20 mouse cellular contexts compared by ENCODE assay signal in the genomic region with DNA sequence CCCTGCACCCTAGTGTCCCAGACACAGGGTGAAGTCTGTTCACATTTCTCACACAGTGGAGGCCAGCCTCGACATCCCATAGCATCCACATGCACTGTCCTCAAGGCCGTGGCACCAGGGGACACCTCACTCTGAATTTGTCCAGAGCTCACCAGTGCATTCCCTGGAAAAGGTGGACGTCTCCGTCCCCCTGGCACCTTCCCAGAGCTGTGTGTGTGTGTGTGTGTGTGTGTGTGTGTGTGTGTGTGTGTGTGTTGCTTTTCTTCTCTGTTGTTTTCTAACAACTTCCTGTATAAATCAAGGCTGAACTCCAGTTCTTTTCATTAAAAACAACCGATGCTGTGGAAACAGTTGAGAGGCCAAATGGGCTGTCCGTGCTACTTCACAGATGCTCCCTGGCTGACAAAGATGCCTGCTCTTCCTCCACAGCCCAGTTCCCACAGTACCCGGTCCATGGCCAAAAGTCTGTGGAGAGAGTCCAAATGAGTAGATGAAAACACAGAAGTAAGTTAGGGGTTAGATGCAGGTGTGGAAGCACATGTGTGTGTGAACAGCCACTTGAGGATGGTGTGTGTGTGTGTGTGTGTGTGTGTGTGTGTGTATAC. TPM values are rescaled to one million over a fixed set of nuclear protein-coding genes. Genes with fewer than 3 reads are reported as not detected.
A peak's percentile ranks its signal among the peaks of the same experiment; 100 is the strongest.
DNase-seq lines count a peak whose midpoint lies in the region; ATAC-seq and TF ChIP-seq lines count a peak whose summit lies in the region.
"Had no signal": no experiment of that assay in that cellular context is flagged by ENCODE, and none has a peak within 500 bp of the region (broad histone marks: within the 10 kb centered on the region; RNA-seq: fewer than 3 reads in every experiment).

No protein-coding gene starts in this region.

- no peak for TF ChIP-seq EP300 in lung, postnatal 0 days (IDR thresholded peaks at IDR 0.05)

- WGBS in hindbrain, postnatal 0 days, result 42% methylated on average over 7 of the region's 7 CpGs
- WGBS in hindbrain, embryonic 11.5 days, result 77% methylated on average over 7 of the region's 7 CpGs
- WGBS in lung, postnatal 0 days, result 51% methylated on average over 7 of the region's 7 CpGs
- WGBS in lung, adult 2 months, result 45% methylated on average over 7 of the region's 7 CpGs

- no peaks in the 10 kb centered on the region for H3K9me3 ChIP-seq in hindbrain, postnatal 0 days (ENCODE audit: low read length)
- no peaks in the 10 kb centered on the region for H3K9me3 ChIP-seq in hindbrain, embryonic 11.5 days (ENCODE audit: control insufficient read depth, low read length)
- H3K9me3 ChIP-seq in lung, postnatal 0 days (ENCODE audit: low read length), result no peaks in the 10 kb centered on the region; the same call in 1 of the 2 replicates
- H3K9me3 ChIP-seq: embryonic facial prominence, embryonic 13.5 days; heart, embryonic 15.5 days had no signal

- H3K36me3 ChIP-seq in hindbrain, postnatal 0 days (ENCODE audit: insufficient read depth, low read length), result no peaks in the 10 kb centered on the region
- no peaks in the 10 kb centered on the region for H3K36me3 ChIP-seq in hindbrain, embryonic 11.5 days (ENCODE audit: control insufficient read depth, insufficient read depth, low read length)
- H3K36me3 ChIP-seq in lung, postnatal 0 days (ENCODE audit: insufficient read depth, low read length), result no peaks in the 10 kb centered on the region
- H3K36me3 ChIP-seq: embryonic facial prominence, embryonic 13.5 days; heart, embryonic 15.5 days had no signal

- H3K27me3 ChIP-seq in hindbrain, postnatal 0 days (ENCODE audit: insufficient read depth, low read length), result no peaks in the 10 kb centered on the region
- H3K27me3 ChIP-seq in hindbrain, embryonic 11.5 days (ENCODE audit: control insufficient read depth, insufficient read depth, low read length), result no peaks in the 10 kb centered on the region
- H3K27me3 ChIP-seq in lung, postnatal 0 days (replicated peaks; ENCODE audit: insufficient read depth, low read length), result no peaks in the 10 kb centered on the region

- peak; percentile 49 for DNase-seq in hindbrain, postnatal 0 days (ENCODE audit: low spot score)
- DNase-seq in hindbrain, embryonic 11.5 days (ENCODE audit: low spot score), result no peak
- DNase-seq in lung, postnatal 0 days (ENCODE audit: low spot score), result peak; percentile 22
- no peak for DNase-seq in lung, adult 2 months
- peak; percentile 61 for DNase-seq in lung, postnatal 10 days
- DNase-seq in lung, postnatal 4 days, result peak; percentile 16 to 59
- DNase-seq in adrenal gland, adult 18-20 months (ENCODE audit: low spot score in 2 of 2), result no peak
- DNase-seq: adrenal gland, adult 8-10 months; gastrocnemius, postnatal 25 days; heart, adult 2 months; heart, postnatal 4 days; kidney, adult 11 months; right cerebral cortex, adult 18-20 months had no signal

- peaks cover 11% of the 10 kb centered on the region; the same call in 1 of the 2 replicates for H3K4me1 ChIP-seq in hindbrain, postnatal 0 days (ENCODE audit: insufficient read depth, low read length)
- no peaks in the 10 kb centered on the region for H3K4me1 ChIP-seq in hindbrain, embryonic 11.5 days (replicated peaks; ENCODE audit: control insufficient read depth, insufficient read depth, low read length)
- H3K4me1 ChIP-seq in lung, postnatal 0 days (ENCODE audit: insufficient read depth, low read depth, low read length), result no peaks in the 10 kb centered on the region
- no peaks in the 10 kb centered on the region; the same call in 1 of the 2 replicates for H3K4me1 ChIP-seq in lung, adult 2 months (ENCODE audit: control insufficient read depth, insufficient read depth, low read length)
- H3K4me1 ChIP-seq: embryonic facial prominence, embryonic 13.5 days; heart, embryonic 15.5 days had no signal

- H3K27ac ChIP-seq in hindbrain, postnatal 0 days, result peak overlapping the region; percentile 42; the same call in 1 of the 2 replicates
- no peak overlapping the region for H3K27ac ChIP-seq in hindbrain, embryonic 11.5 days (ENCODE audit: low read depth, low read length)
- H3K27ac ChIP-seq in lung, postnatal 0 days (ENCODE audit: low read length), result 0 out of 2 replicates have a peak overlapping the region, but pooled peaks have one; percentile 32
- H3K27ac ChIP-seq: embryonic facial prominence, embryonic 13.5 days; heart, adult 2 months; heart, embryonic 15.5 days; kidney, postnatal 0 days had no signal

- TF ChIP-seq CTCF in hindbrain, postnatal 0 days (IDR thresholded peaks at IDR 0.05; ENCODE audit: low read depth), result no peak
- no peak for TF ChIP-seq CTCF in lung, postnatal 0 days (IDR thresholded peaks at IDR 0.05)
- TF ChIP-seq CTCF in lung, adult 2 months (IDR thresholded peaks at IDR 0.05; ENCODE audit: insufficient read depth, low read length), result no peak

- H3K4me2 ChIP-seq in hindbrain, postnatal 0 days (ENCODE audit: low read depth, low read length), result no peak overlapping the region
- no peak overlapping the region for H3K4me2 ChIP-seq in hindbrain, embryonic 11.5 days (replicated peaks; ENCODE audit: low read depth, low read length)
- no peak overlapping the region for H3K4me2 ChIP-seq in lung, postnatal 0 days (replicated peaks; ENCODE audit: low read depth, low read length)
- H3K4me2 ChIP-seq: embryonic facial prominence, embryonic 13.5 days; heart, embryonic 15.5 days; liver, embryonic 11.5 days had no signal

- no peak overlapping the region for H3K4me3 ChIP-seq in hindbrain, postnatal 0 days (ENCODE audit: low read length)
- no peak overlapping the region for H3K4me3 ChIP-seq in hindbrain, embryonic 11.5 days (ENCODE audit: low read depth, low read length)
- H3K4me3 ChIP-seq in lung, postnatal 0 days (ENCODE audit: low read depth, low read length), result no peak overlapping the region
- no peak overlapping the region for H3K4me3 ChIP-seq in lung, adult 2 months (replicated peaks; ENCODE audit: extremely low read depth, low read depth, low read length)
- H3K4me3 ChIP-seq: embryonic facial prominence, embryonic 13.5 days; heart, adult 2 months; heart, embryonic 15.5 days had no signal

- no peak overlapping the region for H3K9ac ChIP-seq in hindbrain, postnatal 0 days (replicated peaks; ENCODE audit: low read length)
- H3K9ac ChIP-seq in hindbrain, embryonic 11.5 days (ENCODE audit: low read depth, low read length), result no peak overlapping the region
- H3K9ac ChIP-seq in lung, postnatal 0 days (replicated peaks; ENCODE audit: low read depth), result no peak overlapping the region
- H3K9ac ChIP-seq: embryonic facial prominence, embryonic 13.5 days; heart, embryonic 15.5 days had no signal

- ATAC-seq in hindbrain, postnatal 0 days, result no peak
- ATAC-seq in hindbrain, embryonic 11.5 days (ENCODE audit: low FRiP score), result no peak
- ATAC-seq in lung, postnatal 0 days, result peak; percentile 43; the same call in 1 of the 2 replicates
- ATAC-seq: forebrain, embryonic 16.5 days had no signal

- TF ChIP-seq POLR2A in lung, adult 2 months (IDR thresholded peaks at IDR 0.05; ENCODE audit: borderline replicate concordance, extremely low read depth, low read depth, low read length), result no peak

RNA-seq across cellular contexts. Expression of a gene that starts 19.2 kb away (rescaled TPM):
- not detected in 2 replicates for total RNA-seq in hindbrain, postnatal 0 days (2014; rRNA removed)
- not detected in 2 replicates for polyA plus RNA-seq in hindbrain, postnatal 0 days (2015; fragmentation: Nextera tagmentation; extraction: Ambion mirVana)
- polyA plus RNA-seq in hindbrain, embryonic 11.5 days (2014; fragmentation: Nextera tagmentation; extraction: Ambion mirVana), result not detected in 2 replicates
- not detected in 2 replicates for polyA plus RNA-seq in lung, postnatal 0 days (2015; fragmentation: Nextera tagmentation; extraction: Ambion mirVana)
- not detected in 2 replicates for polyA plus RNA-seq in lung, adult 2 months (2012; rRNA removed)
- total RNA-seq in adrenal gland, adult 18-20 months (2021), result not detected
- total RNA-seq: adrenal gland, adult 8-10 months; gastrocnemius, postnatal 25 days; heart, adult 2 months; heart, postnatal 4 days had no signal
- polyA plus RNA-seq: C2C12; embryonic facial prominence, embryonic 13.5 days; forebrain, embryonic 16.5 days; heart, adult 2 months; heart, embryonic 15.5 days; kidney, postnatal 0 days; limb, embryonic 11.5 days; liver, embryonic 11.5 days had no signal

RNA-seq across cellular contexts. Expression of a gene that starts 30.7 kb away (rescaled TPM):
- total RNA-seq in hindbrain, postnatal 0 days (2014; rRNA removed), result 1.6 and 5.3 TPM in 2 replicates
- polyA plus RNA-seq in hindbrain, postnatal 0 days (2015; fragmentation: Nextera tagmentation; extraction: Ambion mirVana), result 2.3 and 2.6 TPM in 2 replicates
- polyA plus RNA-seq in hindbrain, embryonic 11.5 days (2014; fragmentation: Nextera tagmentation; extraction: Ambion mirVana), result 0.31 and 0.85 TPM in 2 replicates
- polyA plus RNA-seq in lung, postnatal 0 days (2015; fragmentation: Nextera tagmentation; extraction: Ambion mirVana), result 0.57 and 1.5 TPM in 2 replicates
- 5.2 and 5.7 TPM in 2 replicates for polyA plus RNA-seq in lung, adult 2 months (2012; rRNA removed)
- 1 to 10 TPM in 1 of 2 experiments, under 1 TPM in 1; 0.50 to 1.3 TPM for total RNA-seq in adrenal gland, adult 18-20 months (2021)
- polyA plus RNA-seq: C2C12 had no signal

RNA-seq across cellular contexts. Expression of a gene that starts 35.1 kb away (rescaled TPM):
- 59.5 and 67.6 TPM in 2 replicates for total RNA-seq in hindbrain, postnatal 0 days (2014; rRNA removed)
- polyA plus RNA-seq in hindbrain, postnatal 0 days (2015; fragmentation: Nextera tagmentation; extraction: Ambion mirVana), result 22.4 and 23.1 TPM in 2 replicates
- polyA plus RNA-seq in hindbrain, embryonic 11.5 days (2014; fragmentation: Nextera tagmentation; extraction: Ambion mirVana), result 4.4 and 5.6 TPM in 2 replicates
- 13.6 and 16.4 TPM in 2 replicates for polyA plus RNA-seq in lung, postnatal 0 days (2015; fragmentation: Nextera tagmentation; extraction: Ambion mirVana)
- polyA plus RNA-seq in lung, adult 2 months (2012; rRNA removed), result 20.2 and 33.0 TPM in 2 replicates
- 10 to 100 TPM; 20.4 to 29.2 TPM for total RNA-seq in adrenal gland, adult 18-20 months (2021)
- polyA plus RNA-seq: C2C12 had no signal

Comparison
In these comparisons a context has a peak if more than half of its experiments do, and no peak if none do; other contexts are left out.
1. DNase-seq: peak in hindbrain, postnatal 0 days (single experiment), lung, postnatal 0 days (single experiment), lung, postnatal 10 days (single experiment) and lung, postnatal 4 days (2 of 2); none in hindbrain, embryonic 11.5 days (single experiment), lung, adult 2 months (single experiment) and adrenal gland, adult 18-20 months (0 of 2).